Mouse (Mus musculus) cortical plate, adult 2 months (tissue): Measurements from ENCODE around the gene Lingo1. TPM values are rescaled to one million over a fixed set of nuclear protein-coding genes. Genes with fewer than 3 reads are reported as not detected.

ENCODE experiments used
- H3K27ac ChIP-seq: fragments of 200-500 bp; 2 replicates; pipeline ENCODE4 v1.5.1; 2012; ENCODE audit warnings: low read length, control low read depth, inconsistent platforms; ENCODE audit not compliant: insufficient read depth
- H3K4me1 ChIP-seq: fragments of 200-500 bp; 2 replicates; pipeline ENCODE4 v1.6.1; 2011; ENCODE audit warnings: low read length; ENCODE audit not compliant: control insufficient read depth, insufficient read depth
- H3K4me3 ChIP-seq: fragments of 200-500 bp; 2 replicates; pipeline ENCODE4 v1.5.1; 2011; ENCODE audit warnings: mild to moderate bottlenecking, low read length, control low read depth; ENCODE audit not compliant: insufficient read depth
- CTCF ChIP-seq: fragments of 200-500 bp; IDR thresholded peaks from 2 replicates; pipeline ENCODE4 v1.5.1; 2011; ENCODE audit warnings: mild to moderate bottlenecking, control low read depth, low read length; ENCODE audit not compliant: insufficient read depth; ENCODE audit errors: extremely low read depth
- POLR2A ChIP-seq: fragments of 200-500 bp; IDR thresholded peaks from 2 replicates; pipeline ENCODE4 v1.6.1; 2011; ENCODE audit warnings: mild to moderate bottlenecking, low read length, control low read depth; ENCODE audit not compliant: insufficient read depth; ENCODE audit errors: extremely low read depth
- polyA plus RNA-seq: library from polyadenylated mRNA; depleted of rRNA; stranded (reverse); fragments of >200 nt; gene quantifications from 2 replicates; pipeline ENCODE4 v1.2.3, GENCODE M21; 2012

Gene Lingo1
- polyA plus RNA-seq, 1 experiment: 476 TPM

DNA sequence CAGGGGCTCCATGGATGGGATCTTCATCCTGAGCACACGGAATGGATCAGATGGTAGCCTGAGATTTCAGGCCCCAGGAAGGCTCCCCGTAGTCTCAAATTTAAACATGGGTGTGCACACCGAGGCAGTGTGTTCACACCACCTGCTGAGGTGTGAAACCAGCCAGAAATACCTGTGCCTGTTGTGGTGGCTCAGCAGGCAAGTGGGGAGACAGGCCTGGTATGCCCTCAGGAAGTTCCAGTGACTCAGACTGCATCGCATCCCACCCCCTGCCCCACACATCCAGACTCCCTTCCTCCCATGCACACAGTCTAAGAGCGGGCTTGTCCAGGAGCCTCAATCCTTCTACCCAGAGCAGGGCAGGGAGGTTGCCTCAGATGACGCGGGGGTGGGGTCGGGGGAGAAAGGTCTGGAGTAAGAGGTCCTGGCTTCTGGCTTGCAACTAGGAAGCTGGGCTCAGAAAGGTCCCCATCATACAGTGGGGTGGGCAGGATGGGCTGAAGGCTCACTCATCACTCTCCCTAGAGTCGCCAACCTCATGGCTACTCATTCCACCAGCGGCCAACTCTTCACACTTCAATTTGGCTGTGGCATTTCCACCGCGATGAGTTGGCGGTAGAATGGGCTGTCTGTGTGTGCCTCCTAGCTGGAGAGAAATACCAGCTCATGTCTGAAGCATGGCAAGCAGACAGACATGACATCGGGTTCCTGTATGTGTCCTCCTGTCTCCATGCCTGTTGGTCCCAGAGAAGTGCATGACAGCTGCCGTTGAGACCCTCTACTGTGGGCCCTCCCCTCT, 149.8 kb downstream of the Lingo1 start:
- Histone ChIP-seq H3K27ac (peak overlapping the region; percentile 76), H3K4me3 (no peak overlapping the region), H3K4me1 (peaks cover 9% of the 10 kb centered on the region)
- TF ChIP-seq POLR2A: no peak
- TF ChIP-seq CTCF: no peak

GRCm38 (mm10) chr9:56643474-56643873, 152.8 kb downstream of the Lingo1 start:
- no peak for TF ChIP-seq POLR2A
- TF ChIP-seq CTCF: no peak
- Histone ChIP-seq H3K4me3 (no peak overlapping the region), H3K27ac (peak overlapping the region; percentile 5; the same call in 1 of the 2 replicates), H3K4me1 (peaks cover 9% of the 10 kb centered on the region)

- peaks cover 4% of the 10 kb centered on the region; the same call in 1 of the 2 replicates for H3K4me1 ChIP-seq
- TF ChIP-seq POLR2A: no peak
- peak; percentile 57 for TF ChIP-seq CTCF
- peak overlapping the region; percentile 79 for H3K27ac ChIP-seq
- no peak overlapping the region for H3K4me3 ChIP-seq
Measured at GRCm38 (mm10) chr9:56638226-56638905, 157.9 kb downstream of the Lingo1 start.

GRCm38 (mm10) chr9:56637403-56637857, 158.8 kb downstream of the Lingo1 start:
- Histone ChIP-seq H3K4me3 (peak overlapping the region; percentile 90), H3K27ac (peak overlapping the region; percentile 91), H3K4me1 (peaks cover 4% of the 10 kb centered on the region; the same call in 1 of the 2 replicates)
- TF ChIP-seq CTCF (no peak), POLR2A (no peak)

GRCm38 (mm10) chr9:56636766-56637402, 159.4 kb downstream of the Lingo1 start:
- H3K27ac ChIP-seq: peak overlapping the region; percentile 91

GRCm38 (mm10) chr9:56636214-56636613, 160.1 kb downstream of the Lingo1 start:
- TF ChIP-seq CTCF (peak; percentile 99), POLR2A (0 out of 2 replicates have a peak, but pooled peaks have one; percentile 19)
- Histone ChIP-seq H3K4me3 (peak overlapping the region; percentile 90), H3K4me1 (peaks cover 4% of the 10 kb centered on the region; the same call in 1 of the 2 replicates), H3K27ac (peak overlapping the region; percentile 93)

More at GRCm38 (mm10) chr9:56636766-56637402, 159.4 kb downstream of the Lingo1 start:
- Histone ChIP-seq H3K4me3 (peak overlapping the region; percentile 90), H3K4me1 (peaks cover 4% of the 10 kb centered on the region; the same call in 1 of the 2 replicates)
- no peak for TF ChIP-seq CTCF
- no peak for TF ChIP-seq POLR2A

DNA sequence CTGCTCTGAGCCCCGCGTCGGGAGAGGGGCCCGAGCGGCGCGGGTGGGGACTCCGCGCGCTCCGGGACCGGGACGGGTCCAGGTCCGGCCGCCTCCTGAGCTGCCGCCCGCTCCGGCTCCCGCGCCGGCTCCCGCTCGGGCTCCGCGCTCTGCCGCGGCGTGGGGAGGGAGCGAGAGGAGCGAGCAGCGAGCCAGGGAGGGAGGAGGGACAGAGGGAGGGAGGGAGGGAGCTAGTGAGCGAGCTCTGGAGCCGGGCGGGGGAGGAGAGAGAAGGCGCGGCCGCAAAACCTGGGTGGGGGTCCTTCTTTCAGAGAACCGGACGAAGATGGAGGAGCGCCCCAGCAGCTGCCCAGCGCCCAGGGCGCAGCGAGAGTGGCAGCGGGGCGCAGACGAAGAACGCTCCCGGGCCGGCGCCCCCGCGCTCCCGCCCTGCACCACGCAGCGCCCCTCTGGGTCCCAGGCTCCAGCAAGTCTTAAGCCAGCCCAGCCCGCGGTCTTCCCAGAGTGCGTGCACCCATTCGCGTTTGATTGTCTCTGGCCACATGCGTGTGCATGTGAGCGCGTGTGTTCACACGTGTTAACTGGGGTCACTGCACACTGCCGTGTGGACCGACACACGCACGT, 160.7 kb downstream of the Lingo1 start:
- Histone ChIP-seq H3K4me1 (peaks cover 4% of the 10 kb centered on the region; the same call in 1 of the 2 replicates), H3K4me3 (peak overlapping the region; percentile 90), H3K27ac (peak overlapping the region; percentile 94)
- no peak; the same call in 1 of the 2 replicates for TF ChIP-seq POLR2A
- TF ChIP-seq CTCF: no peak

DNA sequence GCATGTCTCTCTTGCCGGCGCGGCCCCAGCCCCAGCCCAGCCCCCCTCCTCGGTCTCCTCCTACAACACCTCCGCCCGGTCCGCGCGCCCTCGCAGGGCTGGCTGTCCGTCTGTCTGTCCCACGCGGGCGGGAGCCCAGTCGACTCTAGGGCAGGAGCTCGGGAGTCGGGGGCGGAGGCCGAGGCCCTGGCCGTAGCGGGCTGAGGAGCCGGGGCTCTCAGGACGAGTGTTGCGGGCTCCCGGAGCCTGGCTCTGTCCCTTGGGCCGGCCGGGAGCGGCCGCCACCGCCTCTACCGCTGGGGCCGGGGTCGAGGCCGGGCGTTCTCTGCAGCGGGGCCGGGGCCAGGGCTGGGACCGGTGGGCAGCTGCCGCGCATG, 161.2 kb downstream of the Lingo1 start:
- Histone ChIP-seq H3K4me3 (peak overlapping the region; percentile 90), H3K27ac (peak overlapping the region; percentile 94), H3K4me1 (peaks cover 4% of the 10 kb centered on the region; the same call in 1 of the 2 replicates)
- TF ChIP-seq POLR2A: no peak
- TF ChIP-seq CTCF: no peak
